Mouse (Mus musculus) C2C12 (cell line): ENCODE measurements around the gene Foxo3. TPM values are rescaled to one million over a fixed set of nuclear protein-coding genes. Genes with fewer than 3 reads are reported as not detected.
A peak's percentile ranks its signal among the peaks of the same experiment; 100 is the strongest.

ENCODE experiments used
- H3K27me3 ChIP-seq: one replicate; pipeline ENCODE4 v1.6.1; 2011; ENCODE audit not compliant: control insufficient read depth, insufficient read depth, insufficient read length
- H3K36me3 ChIP-seq: one replicate; pipeline ENCODE4 v1.6.1; 2011; ENCODE audit not compliant: control insufficient read depth, insufficient read depth
- H3K4me3 ChIP-seq: one replicate; pipeline ENCODE4 v1.5.1; 2011; ENCODE audit warnings: mild to moderate bottlenecking, control low read depth; ENCODE audit not compliant: poor library complexity, insufficient read depth, severe bottlenecking
- H3K79me2 ChIP-seq: one replicate; pipeline ENCODE4 v1.6.1; 2011; ENCODE audit not compliant: control insufficient read depth, insufficient read depth
- H3K79me3 ChIP-seq: one replicate; pipeline ENCODE4 v1.6.1; 2011; ENCODE audit warnings: low read depth, control low read depth
- H3ac ChIP-seq: one replicate; pipeline ENCODE3; 2011; ENCODE audit warnings: low read depth; ENCODE audit not compliant: control insufficient read depth, insufficient read length
- CEBPB ChIP-seq: IDR thresholded peaks from one replicate; pipeline ENCODE4 v1.6.1; 2011; ENCODE audit warnings: low read depth, mild to moderate bottlenecking, control low read depth, moderate library complexity
- CTCF ChIP-seq: IDR thresholded peaks from one replicate; pipeline ENCODE4 v1.5.1; 2011; ENCODE audit not compliant: control insufficient read depth, insufficient read depth, insufficient read length
- FOSL1 ChIP-seq: IDR thresholded peaks from one replicate; pipeline ENCODE4 v1.8.0; 2011; ENCODE audit warnings: mild to moderate bottlenecking, low read length; ENCODE audit not compliant: poor library complexity, insufficient read depth, severe bottlenecking
- MAX ChIP-seq: IDR thresholded peaks from one replicate; pipeline ENCODE4 v1.6.1; 2011; ENCODE audit warnings: mild to moderate bottlenecking, control low read depth
- MYOD1 ChIP-seq: IDR thresholded peaks from one replicate; pipeline ENCODE4 v1.6.1; 2011; ENCODE audit warnings: low read depth; ENCODE audit not compliant: control insufficient read depth, insufficient read length
- MYOG ChIP-seq: IDR thresholded peaks from one replicate; pipeline ENCODE4 v1.6.1; 2011; ENCODE audit not compliant: control insufficient read depth, insufficient read length; ENCODE audit errors: extremely low read depth
- USF1 ChIP-seq: IDR thresholded peaks from one replicate; pipeline ENCODE4 v1.6.1; 2011; ENCODE audit warnings: low read depth, mild to moderate bottlenecking, control low read depth, moderate library complexity
- polyA plus RNA-seq: library from polyadenylated mRNA; unstranded; fragments of >200 nt; fragmentation: generic; extraction: Trizol; gene quantifications from one replicate; pipeline ENCODE4 v1.2.1, GENCODE M21; 2012; ENCODE audit warnings: missing spikeins

The Foxo3 gene
- polyA plus RNA-seq, 1 experiment = 4.8 TPM

- Histone ChIP-seq H3K36me3 (no peaks in the 10 kb centered on the region), H3K79me3 (no peaks in the 10 kb centered on the region), H3ac (no peak overlapping the region), H3K79me2 (no peaks in the 10 kb centered on the region), H3K4me3 (no peak overlapping the region), H3K27me3 (no peaks in the 10 kb centered on the region)
- peak; percentile 54 for TF ChIP-seq CTCF
- no peak for TF ChIP-seq USF1
Measured at GRCm38 (mm10) chr10:42291360-42291759, 14.8 kb upstream of the Foxo3 start.

GRCm38 (mm10) chr10:42287666-42288065 is 11.1 kb upstream of the Foxo3 start:
- TF ChIP-seq USF1 (peak; percentile 52), FOSL1 (no peak)
- no peak overlapping the region for H3ac ChIP-seq

GRCm38 (mm10) chr10:42278307-42278850 is 1.8 kb upstream of the Foxo3 start:
- Histone ChIP-seq H3K27me3 (peaks cover 3% of the 10 kb centered on the region), H3K36me3 (no peaks in the 10 kb centered on the region), H3ac (peak overlapping the region; percentile 65), H3K79me2 (no peaks in the 10 kb centered on the region), H3K79me3 (no peaks in the 10 kb centered on the region), H3K4me3 (peak overlapping the region; percentile 68)
- no peak for TF ChIP-seq MYOG
- no peak for TF ChIP-seq CTCF
- no peak for TF ChIP-seq USF1
- TF ChIP-seq CEBPB = no peak
- no peak for TF ChIP-seq FOSL1
- no peak for TF ChIP-seq MAX
- no peak for TF ChIP-seq MYOD1

More at GRCm38 (mm10) chr10:42287666-42288065, 11.1 kb upstream of the Foxo3 start:
- H3K4me3 ChIP-seq = no peak overlapping the region
- no peaks in the 10 kb centered on the region for H3K36me3 ChIP-seq
- no peaks in the 10 kb centered on the region for H3K79me3 ChIP-seq
- H3K27me3 ChIP-seq = no peaks in the 10 kb centered on the region
- H3K79me2 ChIP-seq = no peaks in the 10 kb centered on the region

- H3K79me3 ChIP-seq = no peaks in the 10 kb centered on the region
- TF ChIP-seq MYOG = no peak
- no peak for TF ChIP-seq FOSL1
- peak; percentile 58 for TF ChIP-seq USF1
- TF ChIP-seq CTCF = no peak
- TF ChIP-seq CEBPB = peak; percentile 93
- TF ChIP-seq MAX = peak; percentile 98
- no peak for TF ChIP-seq MYOD1
- H3K4me3 ChIP-seq = peak overlapping the region; percentile 68
- H3K36me3 ChIP-seq = no peaks in the 10 kb centered on the region
- H3ac ChIP-seq = peak overlapping the region; percentile 89
- H3K79me2 ChIP-seq = no peaks in the 10 kb centered on the region
- peaks cover 3% of the 10 kb centered on the region for H3K27me3 ChIP-seq
Measured at GRCm38 (mm10) chr10:42277476-42278306, 1.1 kb upstream of the Foxo3 start.

DNA sequence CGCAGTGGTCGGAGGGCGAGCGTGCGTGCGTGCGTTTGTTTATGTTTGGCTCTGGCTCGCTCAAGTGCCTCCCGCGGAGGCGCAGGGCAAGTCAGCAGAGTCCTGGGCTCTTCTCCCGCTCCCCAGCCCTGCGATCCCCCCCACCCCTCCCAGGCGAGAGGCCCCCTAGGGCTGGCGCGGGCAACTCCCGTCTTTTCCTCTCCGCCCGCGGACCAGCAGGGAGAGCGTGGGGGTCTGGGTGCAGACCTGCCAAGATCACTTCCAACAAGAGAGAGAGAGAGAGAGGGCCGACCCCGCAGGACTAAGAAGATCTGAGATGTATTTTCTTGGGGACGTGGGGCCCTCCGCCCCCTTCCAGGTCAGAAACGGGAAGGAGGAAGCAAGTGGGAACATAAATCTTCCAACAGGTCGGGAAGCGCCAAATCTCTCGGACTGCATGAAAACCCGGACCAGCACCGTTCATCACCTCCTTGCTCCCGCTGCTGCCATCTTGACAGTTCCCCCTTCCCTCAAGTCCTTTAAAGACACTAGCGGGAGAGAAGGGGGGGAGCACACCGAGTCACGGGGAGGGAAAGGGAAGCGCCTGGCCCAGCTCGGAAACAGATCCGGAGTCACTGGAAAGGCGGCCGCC is 569 bp downstream of the Foxo3 start:
- H3K36me3 ChIP-seq = peaks cover 5% of the 10 kb centered on the region
- H3K79me3 ChIP-seq = no peaks in the 10 kb centered on the region
- peaks cover 9% of the 10 kb centered on the region for H3K79me2 ChIP-seq
- H3K27me3 ChIP-seq = no peaks in the 10 kb centered on the region
- no peak for TF ChIP-seq USF1
- TF ChIP-seq CEBPB = no peak
- TF ChIP-seq MAX = no peak
- TF ChIP-seq FOSL1 = no peak
- no peak for TF ChIP-seq CTCF
- TF ChIP-seq MYOD1 = no peak
- TF ChIP-seq MYOG = no peak
- peak overlapping the region; percentile 82 for H3ac ChIP-seq
- peak overlapping the region; percentile 68 for H3K4me3 ChIP-seq

GRCm38 (mm10) chr10:42275401-42275870 is 1.1 kb downstream of the Foxo3 start:
- Histone ChIP-seq H3K4me3 (peak overlapping the region; percentile 68), H3ac (peak overlapping the region; percentile 82), H3K36me3 (peaks cover 5% of the 10 kb centered on the region), H3K27me3 (no peaks in the 10 kb centered on the region), H3K79me2 (peaks cover 14% of the 10 kb centered on the region), H3K79me3 (no peaks in the 10 kb centered on the region)
- TF ChIP-seq USF1 (no peak), MYOD1 (no peak), MAX (no peak), FOSL1 (no peak)
